Mouse (Mus musculus) embryonic facial prominence, embryonic 13.5 days (tissue): ENCODE measurements at regions not wholly inside any gene's neighbourhood (a gene's known extent, or its start where the extent isn't known, plus 50 kb on each side); places are given as distances from the start of the nearest gene placed in this dataset.
"Not testable (repeated sequence)": the region's sequence is repeated elsewhere in the genome, so short reads cannot be mapped to it uniquely, and the experiment has no call there.

Experiments
- ATAC-seq: fragments of 200-750 bp; cut with Nextera tagmentation; 2 replicates; pipeline ENCODE4 v1.8.0; 2017; ENCODE audit warnings: low read depth; ENCODE audit not compliant: insufficient number of reproducible peaks, insufficient read depth, low FRiP score, low TSS enrichment
- H3K27ac ChIP-seq: fragments of 300-500 bp; sonication (generic); 2 replicates; pipeline ENCODE4 v1.5.1; 2015; ENCODE audit warnings: moderate library complexity, mild to moderate bottlenecking, inconsistent platforms
- H3K27me3 ChIP-seq: fragments of 300-500 bp; sonication (generic); 2 replicates; pipeline ENCODE4 v1.6.1; 2015; ENCODE audit warnings: mild to moderate bottlenecking, inconsistent platforms
- H3K36me3 ChIP-seq: fragments of 300-500 bp; sonication (generic); 2 replicates; pipeline ENCODE4 v1.6.1; 2015; ENCODE audit warnings: mild to moderate bottlenecking, inconsistent platforms
- H3K4me1 ChIP-seq: fragments of 300-500 bp; sonication (generic); 2 replicates; pipeline ENCODE4 v1.6.1; 2015; ENCODE audit warnings: inconsistent platforms
- H3K4me2 ChIP-seq: fragments of 300-500 bp; sonication (generic); 2 replicates; pipeline ENCODE4 v1.6.1; 2015; ENCODE audit warnings: moderate library complexity, mild to moderate bottlenecking, inconsistent platforms
- H3K4me3 ChIP-seq: fragments of 300-500 bp; sonication (generic); 2 replicates; pipeline ENCODE4 v1.5.1; 2015; ENCODE audit warnings: mild to moderate bottlenecking, inconsistent platforms
- H3K9ac ChIP-seq: fragments of 300-500 bp; sonication (generic); 2 replicates; pipeline ENCODE4 v1.6.1; 2015; ENCODE audit warnings: mild to moderate bottlenecking, inconsistent platforms
- H3K9me3 ChIP-seq: fragments of 300-500 bp; sonication (generic); 2 replicates; pipeline ENCODE4 v1.6.1; 2016; ENCODE audit warnings: inconsistent platforms
- WGBS: fragments of 180-500 bp; shearing (Covaris S2); methylation state at CpG from one replicate; pipeline ENCODE4 v1.1.7; 2015; ENCODE audit warnings: mixed read lengths; 5-methylcytosine and 5-hydroxymethylcytosine counted together

GRCm38 (mm10) chr2:84042793-84043192 lies 52.4 kb downstream of the Gm13691 start:
- H3K9ac ChIP-seq = no peak overlapping the region
- no peak overlapping the region for H3K4me3 ChIP-seq
- H3K9me3 ChIP-seq = no peaks in the 10 kb centered on the region
- 26% methylated on average over 2 of the region's 2 CpGs for WGBS
- no peaks in the 10 kb centered on the region for H3K4me1 ChIP-seq
- H3K27me3 ChIP-seq = no peaks in the 10 kb centered on the region
- H3K27ac ChIP-seq = no peak overlapping the region
- no peak overlapping the region for H3K4me2 ChIP-seq
- ATAC-seq = no peak
- no peaks in the 10 kb centered on the region for H3K36me3 ChIP-seq

- ATAC-seq = no peak
- WGBS = 86% methylated on average over 9 of the region's 9 CpGs
- Histone ChIP-seq H3K4me2 (no peak overlapping the region), H3K36me3 (no peaks in the 10 kb centered on the region), H3K9ac (no peak overlapping the region), H3K9me3 (no peaks in the 10 kb centered on the region), H3K4me3 (no peak overlapping the region), H3K27me3 (no peaks in the 10 kb centered on the region), H3K4me1 (no peaks in the 10 kb centered on the region), H3K27ac (no peak overlapping the region)
Observed at GRCm38 (mm10) chr2:84048398-84049140, 58.2 kb downstream of the Gm13691 start.

GRCm38 (mm10) chr2:84051883-84052331 lies 61.6 kb downstream of the Gm13691 start:
- H3K27me3 ChIP-seq = no peaks in the 10 kb centered on the region
- H3K36me3 ChIP-seq = no peaks in the 10 kb centered on the region
- no peak overlapping the region for H3K4me2 ChIP-seq
- 55% methylated on average over 3 of the region's 3 CpGs for WGBS
- ATAC-seq = no peak
- H3K27ac ChIP-seq = no peak overlapping the region
- no peak overlapping the region for H3K9ac ChIP-seq
- H3K4me1 ChIP-seq = no peaks in the 10 kb centered on the region
- no peak overlapping the region for H3K4me3 ChIP-seq
- H3K9me3 ChIP-seq = no peaks in the 10 kb centered on the region

- Histone ChIP-seq H3K27ac (no peak overlapping the region), H3K4me2 (no peak overlapping the region), H3K9ac (no peak overlapping the region), H3K36me3 (no peaks in the 10 kb centered on the region), H3K4me3 (no peak overlapping the region), H3K9me3 (no peaks in the 10 kb centered on the region), H3K4me1 (no peaks in the 10 kb centered on the region), H3K27me3 (no peaks in the 10 kb centered on the region)
- WGBS = 85% methylated on average over 7 of the region's 7 CpGs
- no peak for ATAC-seq
Observed at GRCm38 (mm10) chr2:84059246-84059645, 68.9 kb downstream of the Gm13691 start.

- H3K9me3 ChIP-seq = no peaks in the 10 kb centered on the region
- H3K36me3 ChIP-seq = no peaks in the 10 kb centered on the region
- no peak for ATAC-seq
- WGBS = 80% methylated on average over 1 of the region's 1 CpGs
- no peaks in the 10 kb centered on the region for H3K4me1 ChIP-seq
- no peak overlapping the region for H3K27ac ChIP-seq
- no peak overlapping the region for H3K9ac ChIP-seq
- no peaks in the 10 kb centered on the region for H3K27me3 ChIP-seq
- no peak overlapping the region for H3K4me3 ChIP-seq
- no peak overlapping the region for H3K4me2 ChIP-seq
Observed at GRCm38 (mm10) chr2:84061221-84061620, 70.9 kb downstream of the Gm13691 start.

GRCm38 (mm10) chr2:84064371-84064770 lies 74.0 kb downstream of the Gm13691 start:
- H3K27me3 ChIP-seq = no peaks in the 10 kb centered on the region
- no peaks in the 10 kb centered on the region for H3K4me1 ChIP-seq
- 81% methylated on average over 2 of the region's 2 CpGs for WGBS
- H3K9ac ChIP-seq = no peak overlapping the region
- H3K36me3 ChIP-seq = no peaks in the 10 kb centered on the region
- no peak for ATAC-seq
- H3K9me3 ChIP-seq = no peaks in the 10 kb centered on the region
- H3K4me3 ChIP-seq = no peak overlapping the region
- no peak overlapping the region for H3K4me2 ChIP-seq
- no peak overlapping the region for H3K27ac ChIP-seq

- Histone ChIP-seq H3K9me3 (no peaks in the 10 kb centered on the region), H3K4me2 (no peak overlapping the region), H3K27me3 (no peaks in the 10 kb centered on the region), H3K4me1 (no peaks in the 10 kb centered on the region), H3K9ac (no peak overlapping the region), H3K27ac (no peak overlapping the region), H3K36me3 (no peaks in the 10 kb centered on the region), H3K4me3 (no peak overlapping the region)
- WGBS = 62% methylated on average over 7 of the region's 7 CpGs
- no peak for ATAC-seq
Observed at GRCm38 (mm10) chr2:84065061-84065460, 74.7 kb downstream of the Gm13691 start.

- no peaks in the 10 kb centered on the region for H3K27me3 ChIP-seq
- H3K4me2 ChIP-seq = no peak overlapping the region
- no peak overlapping the region for H3K4me3 ChIP-seq
- WGBS = 84% methylated on average over 2 of the region's 2 CpGs
- no peaks in the 10 kb centered on the region for H3K9me3 ChIP-seq
- no peaks in the 10 kb centered on the region for H3K36me3 ChIP-seq
- no peak for ATAC-seq
- no peak overlapping the region for H3K27ac ChIP-seq
- H3K9ac ChIP-seq = no peak overlapping the region
- H3K4me1 ChIP-seq = no peaks in the 10 kb centered on the region
Observed at GRCm38 (mm10) chr2:84065749-84066148, 75.4 kb downstream of the Gm13691 start.

- ATAC-seq = no peak
- no peaks in the 10 kb centered on the region for H3K9me3 ChIP-seq
- H3K36me3 ChIP-seq = no peaks in the 10 kb centered on the region
- H3K4me2 ChIP-seq = no peak overlapping the region
- WGBS = 80% methylated on average over 3 of the region's 3 CpGs
- H3K4me3 ChIP-seq = no peak overlapping the region
- H3K27ac ChIP-seq = no peak overlapping the region
- no peak overlapping the region for H3K9ac ChIP-seq
- H3K27me3 ChIP-seq = no peaks in the 10 kb centered on the region
- H3K4me1 ChIP-seq = no peaks in the 10 kb centered on the region
Observed at GRCm38 (mm10) chr2:84066151-84066693, 75.9 kb downstream of the Gm13691 start.

- WGBS = 78% methylated on average over 6 of the region's 6 CpGs
- Histone ChIP-seq H3K9ac (no peak overlapping the region), H3K4me2 (no peak overlapping the region), H3K27ac (no peak overlapping the region), H3K4me1 (no peaks in the 10 kb centered on the region), H3K4me3 (no peak overlapping the region), H3K9me3 (no peaks in the 10 kb centered on the region), H3K36me3 (no peaks in the 10 kb centered on the region), H3K27me3 (no peaks in the 10 kb centered on the region)
- no peak for ATAC-seq
Observed at GRCm38 (mm10) chr2:84066785-84067526, 76.6 kb downstream of the Gm13691 start.

- H3K27ac ChIP-seq = no peak overlapping the region
- no peak overlapping the region for H3K4me2 ChIP-seq
- no peaks in the 10 kb centered on the region for H3K9me3 ChIP-seq
- WGBS = 84% methylated on average over 4 of the region's 4 CpGs
- H3K4me1 ChIP-seq = no peaks in the 10 kb centered on the region
- no peaks in the 10 kb centered on the region for H3K27me3 ChIP-seq
- no peaks in the 10 kb centered on the region for H3K36me3 ChIP-seq
- H3K4me3 ChIP-seq = no peak overlapping the region
- no peak for ATAC-seq
- H3K9ac ChIP-seq = no peak overlapping the region
Observed at GRCm38 (mm10) chr2:84068617-84069016, 78.3 kb downstream of the Gm13691 start.

GRCm38 (mm10) chr2:84069411-84069810 lies 79.1 kb downstream of the Gm13691 start:
- not testable (repeated sequence) for H3K27ac ChIP-seq, H3K4me1 ChIP-seq, H3K4me2 ChIP-seq, H3K4me3 ChIP-seq, H3K36me3 ChIP-seq, H3K9me3 ChIP-seq, H3K9ac ChIP-seq, ATAC-seq, H3K27me3 ChIP-seq
- WGBS = 88% methylated on average over 1 of the region's 1 CpGs
